Mouse (Mus musculus) forebrain, embryonic 14.5 days (tissue): ENCODE measurements around the gene Hoxd3. TPM values are rescaled to one million over a fixed set of nuclear protein-coding genes. Genes with fewer than 3 reads are reported as not detected.

Experiments
- ATAC-seq: fragments of 200-750 bp; cut with Nextera tagmentation; 2 replicates; pipeline ENCODE4 v1.8.0; 2017; ENCODE audit warnings: mild to moderate bottlenecking, moderate library complexity
- DNase-seq: peaks from one replicate; pipeline ENCODE4 v3.0.0-alpha.2; 2015; ENCODE audit warnings: low spot score
- H3K27ac ChIP-seq: fragments of 300-500 bp; sonication (generic); 2 replicates; pipeline ENCODE4 v1.5.1; 2014; ENCODE audit warnings: low read depth, mild to moderate bottlenecking, control low read depth, low read length, moderate library complexity
- H3K27me3 ChIP-seq: fragments of 300-500 bp; sonication (generic); replicated peaks from 2 replicates; pipeline ENCODE4 v1.6.1; 2014; ENCODE audit warnings: low read length, control low read depth, mixed read lengths; ENCODE audit not compliant: control insufficient read depth, insufficient read depth
- H3K36me3 ChIP-seq: fragments of 300-500 bp; sonication (generic); 2 replicates; pipeline ENCODE4 v1.6.1; 2014; ENCODE audit warnings: low read length, control low read depth; ENCODE audit not compliant: control insufficient read depth, insufficient read depth
- H3K4me1 ChIP-seq: fragments of 300-500 bp; sonication (generic); 2 replicates; pipeline ENCODE4 v1.6.1; 2014; ENCODE audit warnings: antibody characterized with exemption, low read length, control low read depth; ENCODE audit not compliant: control insufficient read depth, insufficient read depth
- H3K4me2 ChIP-seq: fragments of 300-500 bp; sonication (generic); 2 replicates; pipeline ENCODE4 v1.6.1; 2014; ENCODE audit warnings: mild to moderate bottlenecking, control low read depth, low read length
- H3K4me3 ChIP-seq: fragments of 300-500 bp; sonication (generic); 2 replicates; pipeline ENCODE4 v1.5.1; 2014; ENCODE audit warnings: low read depth, low read length, control low read depth
- H3K9ac ChIP-seq: fragments of 300-500 bp; sonication (generic); 2 replicates; pipeline ENCODE4 v1.6.1; 2014; ENCODE audit warnings: mild to moderate bottlenecking, low read length, control low read depth, moderate library complexity
- H3K9me3 ChIP-seq: fragments of 300-500 bp; sonication (generic); replicated peaks from 2 replicates; pipeline ENCODE4 v1.6.1; 2016; ENCODE audit warnings: low read length, control low read depth, mixed read lengths; ENCODE audit not compliant: control insufficient read depth
- WGBS: fragments of 180-500 bp; shearing (Covaris S2); extraction: QIAGEN DNeasy Blood & Tissue Kit; methylation state at CpG from one replicate; pipeline ENCODE4 v1.1.7; 2014; 5-methylcytosine and 5-hydroxymethylcytosine counted together
- polyA plus RNA-seq: library from polyadenylated mRNA; unstranded; fragments of >200 nt; fragmentation: Nextera tagmentation; extraction: Ambion mirVana; gene quantifications from 2 replicates; pipeline ENCODE4 v1.2.1, GENCODE M21; 2014

The Hoxd3 gene
- polyA plus RNA-seq, 1 experiment from 2014 or later: not detected

GRCm38 (mm10) chr2:74683471-74683951, 28.2 kb upstream of the Hoxd3 start:
- H3K9me3 ChIP-seq: no peaks in the 10 kb centered on the region
- ATAC-seq (no peak), DNase-seq (no peak)
- no peak overlapping the region for H3K4me3 ChIP-seq
- H3K4me2 ChIP-seq: no peak overlapping the region
- no peaks in the 10 kb centered on the region for H3K4me1 ChIP-seq
- H3K27me3 ChIP-seq: peaks cover 94% of the 10 kb centered on the region
- H3K36me3 ChIP-seq: no peaks in the 10 kb centered on the region
- no peak overlapping the region for H3K9ac ChIP-seq
- WGBS: under 1% methylated on average over 18 of the region's 18 CpGs
- H3K27ac ChIP-seq: no peak overlapping the region

DNA sequence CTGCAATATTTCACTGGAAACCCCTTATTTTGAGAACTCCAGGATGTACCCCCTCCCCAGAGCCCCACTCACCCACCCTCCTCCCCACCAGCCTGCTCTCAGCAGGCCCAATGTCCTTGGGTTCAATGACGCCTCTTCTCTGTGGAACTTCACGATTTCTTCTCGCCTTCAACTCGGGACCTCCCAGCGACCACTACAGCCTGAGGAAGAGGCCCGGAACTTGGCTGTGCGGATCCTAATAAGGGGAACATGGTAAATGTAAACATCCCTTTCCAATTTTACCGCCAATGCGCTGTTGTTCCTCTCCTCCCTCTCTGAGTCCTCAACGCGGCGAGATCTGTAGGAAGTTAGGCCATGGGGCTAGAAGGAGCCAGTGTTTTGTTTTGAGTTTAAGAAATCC, 27.6 kb upstream of the Hoxd3 start:
- no peaks in the 10 kb centered on the region for H3K9me3 ChIP-seq
- peaks cover 94% of the 10 kb centered on the region for H3K27me3 ChIP-seq
- no peaks in the 10 kb centered on the region for H3K36me3 ChIP-seq
- no peak for DNase-seq
- H3K27ac ChIP-seq: no peak overlapping the region
- H3K4me1 ChIP-seq: no peaks in the 10 kb centered on the region
- no peak overlapping the region for H3K4me3 ChIP-seq
- 0% methylated on average over 12 of the region's 12 CpGs for WGBS
- ATAC-seq: no peak
- no peak overlapping the region for H3K9ac ChIP-seq
- no peak overlapping the region for H3K4me2 ChIP-seq

- no peak overlapping the region for H3K4me2 ChIP-seq
- 10% methylated on average over 4 of the region's 4 CpGs for WGBS
- H3K4me3 ChIP-seq: no peak overlapping the region
- H3K9ac ChIP-seq: no peak overlapping the region
- ATAC-seq (no peak), DNase-seq (no peak)
- H3K4me1 ChIP-seq: no peaks in the 10 kb centered on the region
- H3K27ac ChIP-seq: no peak overlapping the region
- peaks cover 94% of the 10 kb centered on the region for H3K27me3 ChIP-seq
- H3K36me3 ChIP-seq: no peaks in the 10 kb centered on the region
- H3K9me3 ChIP-seq: no peaks in the 10 kb centered on the region
These were observed 26.6 kb upstream of the Hoxd3 start for GRCm38 (mm10) chr2:74685059-74685603.

- ATAC-seq (no peak), DNase-seq (peak; percentile 87)
- 4% methylated on average over 17 of the region's 17 CpGs for WGBS
- H3K9me3 ChIP-seq: no peaks in the 10 kb centered on the region
- H3K4me2 ChIP-seq: no peak overlapping the region
- H3K4me1 ChIP-seq: no peaks in the 10 kb centered on the region
- no peak overlapping the region for H3K27ac ChIP-seq
- H3K9ac ChIP-seq: no peak overlapping the region
- H3K27me3 ChIP-seq: peaks cover 90% of the 10 kb centered on the region
- no peak overlapping the region for H3K4me3 ChIP-seq
- no peaks in the 10 kb centered on the region for H3K36me3 ChIP-seq
These were observed 25.3 kb upstream of the Hoxd3 start for GRCm38 (mm10) chr2:74686301-74686987.

- no peaks in the 10 kb centered on the region for H3K36me3 ChIP-seq
- H3K27ac ChIP-seq: no peak overlapping the region
- under 1% methylated on average over 27 of the region's 27 CpGs for WGBS
- no peak overlapping the region for H3K4me2 ChIP-seq
- H3K9me3 ChIP-seq: no peaks in the 10 kb centered on the region
- no peaks in the 10 kb centered on the region for H3K4me1 ChIP-seq
- H3K9ac ChIP-seq: no peak overlapping the region
- H3K4me3 ChIP-seq: no peak overlapping the region
- peaks cover 90% of the 10 kb centered on the region for H3K27me3 ChIP-seq
- no peak for DNase-seq
- ATAC-seq: no peak
These were observed 24.6 kb upstream of the Hoxd3 start for GRCm38 (mm10) chr2:74686988-74687697.

GRCm38 (mm10) chr2:74687698-74688555, 23.8 kb upstream of the Hoxd3 start:
- Histone ChIP-seq H3K4me2 (no peak overlapping the region), H3K4me3 (no peak overlapping the region), H3K4me1 (no peaks in the 10 kb centered on the region), H3K27me3 (peaks cover 90% of the 10 kb centered on the region), H3K27ac (no peak overlapping the region), H3K36me3 (no peaks in the 10 kb centered on the region), H3K9me3 (no peaks in the 10 kb centered on the region), H3K9ac (no peak overlapping the region)
- ATAC-seq (no peak), DNase-seq (no peak)
- under 1% methylated on average over 31 of the region's 31 CpGs for WGBS

GRCm38 (mm10) chr2:74688795-74689573, 22.7 kb upstream of the Hoxd3 start:
- Histone ChIP-seq H3K4me2 (no peak overlapping the region), H3K9me3 (no peaks in the 10 kb centered on the region), H3K27me3 (peaks cover 90% of the 10 kb centered on the region), H3K9ac (no peak overlapping the region), H3K36me3 (no peaks in the 10 kb centered on the region), H3K4me1 (no peaks in the 10 kb centered on the region), H3K4me3 (no peak overlapping the region), H3K27ac (no peak overlapping the region)
- WGBS: 5% methylated on average over 12 of the region's 12 CpGs
- ATAC-seq (no peak), DNase-seq (no peak)
